Mouse (Mus musculus) forebrain, postnatal 0 days (tissue): ENCODE data around the gene 4931414P19Rik. TPM values are rescaled to one million over a fixed set of nuclear protein-coding genes. Genes with fewer than 3 reads are reported as not detected.
"Not testable (repeated sequence)": the region's sequence is repeated elsewhere in the genome, so short reads cannot be mapped to it uniquely, and the experiment has no call there.

Experiments
- ATAC-seq: fragments of 200-750 bp; cut with Nextera tagmentation; 2 replicates; pipeline ENCODE4 v1.8.0; 2017; ENCODE audit warnings: mild to moderate bottlenecking, moderate library complexity
- DNase-seq: peaks from one replicate; pipeline ENCODE4 v3.0.0-alpha.2; 2015
- H3K27ac ChIP-seq: fragments of 300-500 bp; sonication (generic); 2 replicates; pipeline ENCODE4 v1.5.1; 2014; ENCODE audit warnings: low read depth, mild to moderate bottlenecking, antibody characterized with exemption, low read length, moderate library complexity, mixed read lengths
- H3K27me3 ChIP-seq: fragments of 300-500 bp; sonication (generic); 2 replicates; pipeline ENCODE4 v1.6.1; 2014; ENCODE audit warnings: mild to moderate bottlenecking, low read length, mixed read lengths; ENCODE audit not compliant: insufficient read depth
- H3K36me3 ChIP-seq: fragments of 300-500 bp; sonication (generic); 2 replicates; pipeline ENCODE4 v1.6.1; 2014; ENCODE audit warnings: mild to moderate bottlenecking, moderate library complexity; ENCODE audit not compliant: insufficient read depth
- H3K4me1 ChIP-seq: fragments of 300-500 bp; sonication (generic); 2 replicates; pipeline ENCODE4 v1.6.1; 2014; ENCODE audit warnings: antibody characterized with exemption; ENCODE audit not compliant: insufficient read depth
- H3K4me2 ChIP-seq: fragments of 300-500 bp; sonication (generic); 2 replicates; pipeline ENCODE4 v1.6.1; 2014; ENCODE audit warnings: low read depth, mild to moderate bottlenecking, moderate library complexity
- H3K4me3 ChIP-seq: fragments of 300-500 bp; sonication (generic); 2 replicates; pipeline ENCODE4 v1.5.1; 2014; ENCODE audit warnings: low read depth, low read length, mixed read lengths
- H3K9ac ChIP-seq: fragments of 300-500 bp; sonication (generic); 2 replicates; pipeline ENCODE4 v1.6.1; 2014; ENCODE audit warnings: mild to moderate bottlenecking
- H3K9me3 ChIP-seq: fragments of 300-500 bp; sonication (generic); 2 replicates; pipeline ENCODE4 v1.6.1; 2016; ENCODE audit warnings: low read length
- CTCF ChIP-seq: sonication (generic); IDR thresholded peaks from 2 replicates; pipeline ENCODE4 v1.5.1; 2016; ENCODE audit warnings: antibody characterized with exemption, control low read depth, low read depth
- whole genome bisulfite sequencing: fragments of 180-500 bp; shearing (Covaris S2); extraction: QIAGEN DNeasy Blood & Tissue Kit; methylation state at CpG from one replicate; pipeline ENCODE4 v1.1.7; 2014; 5-methylcytosine and 5-hydroxymethylcytosine counted together
- polyA plus RNA-seq: library from polyadenylated mRNA; unstranded; fragments of >200 nt; fragmentation: Nextera tagmentation; extraction: Ambion mirVana; gene quantifications from 2 replicates; pipeline ENCODE4 v1.2.1, GENCODE M21; 2015
- total RNA-seq: library from RNA; depleted of rRNA; stranded (reverse); fragments of >200 nt; gene quantifications from 2 replicates; pipeline ENCODE4 v1.2.3, GENCODE M21; 2014

Gene 4931414P19Rik
- total and polyA plus RNA-seq, 2 experiments from 2014 or later: 3.1 to 6.5 TPM

- Histone ChIP-seq H3K27ac (peak overlapping the region; percentile 70), H3K4me3 (peak overlapping the region; percentile 60), H3K27me3 (no peaks in the 10 kb centered on the region), H3K36me3 (peaks cover 18% of the 10 kb centered on the region), H3K4me2 (peak overlapping the region; percentile 70), H3K9ac (peak overlapping the region; percentile 84), H3K4me1 (0 out of 2 replicates have a peak, but pooled peaks cover 5% of the 10 kb centered on the region), H3K9me3 (no peaks in the 10 kb centered on the region)
- DNase-seq (peak; percentile 50), ATAC-seq (peak; percentile 69)
- TF ChIP-seq CTCF: peak; percentile 30; the same call in 1 of the 2 replicates
- 2% methylated on average over 36 of the region's 38 CpGs for WGBS
Observed at GRCm38 (mm10) chr14:54617152-54617896, 11.5 kb upstream of the 4931414P19Rik start.

- Histone ChIP-seq H3K4me3 (no peak overlapping the region), H3K9ac (no peak overlapping the region), H3K27ac (no peak overlapping the region), H3K36me3 (peaks cover 18% of the 10 kb centered on the region), H3K4me2 (no peak overlapping the region), H3K9me3 (no peaks in the 10 kb centered on the region), H3K27me3 (no peaks in the 10 kb centered on the region), H3K4me1 (0 out of 2 replicates have a peak, but pooled peaks cover 5% of the 10 kb centered on the region)
- ATAC-seq: no peak
- no peak for DNase-seq
- no peak for TF ChIP-seq CTCF
- WGBS: 93% methylated on average over 16 of the region's 16 CpGs
Observed at GRCm38 (mm10) chr14:54616226-54616825, 10.5 kb upstream of the 4931414P19Rik start.

GRCm38 (mm10) chr14:54614130-54614529 is 8.3 kb upstream of the 4931414P19Rik start:
- H3K36me3 ChIP-seq: peaks cover 18% of the 10 kb centered on the region
- H3K27ac ChIP-seq, DNase-seq, H3K4me1 ChIP-seq, ATAC-seq, H3K4me2 ChIP-seq, H3K9me3 ChIP-seq, H3K27me3 ChIP-seq, H3K9ac ChIP-seq, H3K4me3 ChIP-seq: not testable (repeated sequence)
- whole genome bisulfite sequencing: 89% methylated on average over 15 of the region's 16 CpGs

GRCm38 (mm10) chr14:54610648-54611047 is 4.9 kb upstream of the 4931414P19Rik start:
- peaks cover 18% of the 10 kb centered on the region for H3K36me3 ChIP-seq
- no peak overlapping the region for H3K4me2 ChIP-seq
- H3K9me3 ChIP-seq: no peaks in the 10 kb centered on the region
- H3K4me3 ChIP-seq: no peak overlapping the region
- WGBS: 82% methylated on average over 6 of the region's 6 CpGs
- H3K27ac ChIP-seq: no peak overlapping the region
- no peaks in the 10 kb centered on the region for H3K27me3 ChIP-seq
- no peak for DNase-seq
- no peaks in the 10 kb centered on the region for H3K4me1 ChIP-seq
- no peak overlapping the region for H3K9ac ChIP-seq
- no peak for TF ChIP-seq CTCF
- no peak for ATAC-seq

DNA sequence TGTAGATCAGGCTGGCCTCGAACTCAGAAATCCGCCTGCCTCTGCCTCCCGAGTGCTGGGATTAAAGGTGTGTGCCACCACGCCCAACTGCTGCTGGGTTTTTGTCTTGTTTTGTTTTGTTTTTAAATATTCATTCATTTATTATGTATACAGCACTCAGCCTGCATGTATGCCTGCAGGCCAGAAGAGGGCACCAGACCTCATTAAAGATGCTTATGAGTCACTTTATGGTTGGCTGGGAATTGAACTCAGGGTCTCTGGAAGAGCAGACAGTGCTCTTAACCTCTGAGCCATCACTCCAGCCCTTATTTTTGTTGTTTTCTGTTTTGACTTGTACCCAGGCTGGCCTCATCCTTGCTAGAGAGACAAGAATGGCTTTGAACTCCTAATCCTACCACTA is 4.2 kb upstream of the 4931414P19Rik start:
- DNase-seq: peak; percentile 44
- peak; percentile 68 for TF ChIP-seq CTCF
- Histone ChIP-seq H3K9ac (no peak overlapping the region), H3K4me2 (no peak overlapping the region), H3K9me3 (no peaks in the 10 kb centered on the region), H3K27me3 (no peaks in the 10 kb centered on the region), H3K36me3 (peaks cover 16% of the 10 kb centered on the region), H3K4me3 (no peak overlapping the region), H3K4me1 (peaks cover 5% of the 10 kb centered on the region; the same call in 1 of the 2 replicates), H3K27ac (no peak overlapping the region)
- WGBS: 70% methylated on average over 4 of the region's 4 CpGs
- no peak for ATAC-seq

- no peaks in the 10 kb centered on the region for H3K27me3 ChIP-seq
- peaks cover 9% of the 10 kb centered on the region; the same call in 1 of the 2 replicates for H3K4me1 ChIP-seq
- 75% methylated on average over 4 of the region's 4 CpGs for WGBS
- no peak for ATAC-seq
- H3K4me3 ChIP-seq: no peak overlapping the region
- no peak overlapping the region for H3K9ac ChIP-seq
- no peak overlapping the region for H3K27ac ChIP-seq
- peaks cover 9% of the 10 kb centered on the region for H3K36me3 ChIP-seq
- H3K9me3 ChIP-seq: no peaks in the 10 kb centered on the region
- no peak for TF ChIP-seq CTCF
- H3K4me2 ChIP-seq: no peak overlapping the region
- no peak for DNase-seq
Observed at GRCm38 (mm10) chr14:54609245-54609644, 3.5 kb upstream of the 4931414P19Rik start.

DNA sequence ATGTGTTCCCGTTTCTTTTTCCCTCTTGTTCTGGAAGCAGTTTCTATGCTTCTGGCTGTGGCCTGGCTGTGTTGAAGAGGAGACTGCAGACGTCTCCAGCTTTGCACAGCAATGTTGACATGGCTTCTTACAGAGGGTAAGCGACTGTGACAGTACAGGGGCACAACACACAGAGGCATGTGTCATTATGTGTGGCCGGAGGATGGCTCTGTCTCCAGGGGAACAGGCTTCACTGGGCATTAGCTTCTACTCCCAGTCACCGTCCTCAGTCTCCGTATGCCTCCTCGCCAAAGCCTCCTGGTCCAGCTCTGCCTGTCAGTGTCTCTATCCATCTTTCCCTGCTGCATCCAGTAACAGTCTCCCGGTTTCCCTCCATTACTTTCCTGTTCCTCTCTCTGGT is 1.4 kb upstream of the 4931414P19Rik start:
- Histone ChIP-seq H3K4me2 (no peak overlapping the region), H3K27ac (no peak overlapping the region), H3K27me3 (no peaks in the 10 kb centered on the region), H3K9me3 (no peaks in the 10 kb centered on the region), H3K36me3 (no peaks in the 10 kb centered on the region), H3K4me1 (peaks cover 16% of the 10 kb centered on the region; the same call in 1 of the 2 replicates), H3K4me3 (no peak overlapping the region), H3K9ac (no peak overlapping the region)
- 59% methylated on average over 8 of the region's 8 CpGs for WGBS
- DNase-seq: no peak
- no peak for TF ChIP-seq CTCF
- no peak for ATAC-seq
